Mouse (Mus musculus): Measurements from ENCODE around the gene Hlcs. TPM values are rescaled to one million over a fixed set of nuclear protein-coding genes. Genes with fewer than 3 reads are reported as not detected.

Hlcs gene
- total and polyA plus RNA-seq, 3 experiments, result 2.1 to 15.5 (median 3.1) TPM

- Histone ChIP-seq H3K36me3 (replicated peaks) (no peaks in the 10 kb centered on the region), H3K4me3 (ENCODE audit: low read depth, low read length) (no peak overlapping the region), H3K27me3 (ENCODE audit: insufficient read depth, low read length) (no peaks in the 10 kb centered on the region; the same call in 1 of the 2 replicates), H3K9me3 (replicated peaks) (no peaks in the 10 kb centered on the region), H3K4me1 (ENCODE audit: insufficient read depth, low read depth, low read length) (peaks cover 14% of the 10 kb centered on the region)
- ATAC-seq (ENCODE audit: extremely low read depth, insufficient number of reproducible peaks, low FRiP score, poor library complexity, severe bottlenecking), result no peak
- no peak for DNase-seq (ENCODE audit: low spot score)
- no peak for TF ChIP-seq GATA1 (IDR thresholded peaks at IDR 0.05; ENCODE audit: borderline replicate concordance, low read length)
- no peak for TF ChIP-seq GATA2 (IDR thresholded peaks at IDR 0.05; ENCODE audit: borderline replicate concordance, low read depth, low read length)
- no peak for TF ChIP-seq POLR2AphosphoS5 (IDR thresholded peaks at IDR 0.05; ENCODE audit: insufficient replicate concordance, low read depth, low read length)
- no peak for TF ChIP-seq CTCF (IDR thresholded peaks at IDR 0.05; ENCODE audit: low read depth, low read length)
- TF ChIP-seq TAL1 (conservative IDR thresholded peaks at IDR 0.05; ENCODE audit: low read depth, low read length), result no peak
Measured at GRCm38 (mm10) chr16:94309025-94309424, 4.3 kb downstream of the Hlcs start.

- no peak for TF ChIP-seq GATA2 (IDR thresholded peaks at IDR 0.05; ENCODE audit: borderline replicate concordance, low read depth, low read length)
- no peak for TF ChIP-seq GATA1 (IDR thresholded peaks at IDR 0.05; ENCODE audit: borderline replicate concordance, low read length)
- TF ChIP-seq TAL1 (conservative IDR thresholded peaks at IDR 0.05; ENCODE audit: low read depth, low read length), result no peak
- TF ChIP-seq POLR2AphosphoS5 (IDR thresholded peaks at IDR 0.05; ENCODE audit: insufficient replicate concordance, low read depth, low read length), result no peak
- no peak for TF ChIP-seq CTCF (IDR thresholded peaks at IDR 0.05; ENCODE audit: low read depth, low read length)
- ATAC-seq (ENCODE audit: extremely low read depth, insufficient number of reproducible peaks, low FRiP score, poor library complexity, severe bottlenecking), result no peak
Measured at GRCm38 (mm10) chr16:94307942-94308341, 5.4 kb downstream of the Hlcs start.

GRCm38 (mm10) chr16:94307526-94307925 lies 5.8 kb downstream of the Hlcs start:
- no peaks in the 10 kb centered on the region for H3K36me3 ChIP-seq (replicated peaks)
- no peak overlapping the region for H3K4me3 ChIP-seq (ENCODE audit: low read depth, low read length)
- peaks cover 7% of the 10 kb centered on the region; the same call in 1 of the 2 replicates for H3K4me1 ChIP-seq (ENCODE audit: insufficient read depth, low read depth, low read length)
- ATAC-seq (ENCODE audit: extremely low read depth, insufficient number of reproducible peaks, low FRiP score, poor library complexity, severe bottlenecking) (no peak), DNase-seq (ENCODE audit: low spot score) (no peak)
- no peak for TF ChIP-seq POLR2AphosphoS5 (IDR thresholded peaks at IDR 0.05; ENCODE audit: insufficient replicate concordance, low read depth, low read length)
- TF ChIP-seq GATA1 (IDR thresholded peaks at IDR 0.05; ENCODE audit: borderline replicate concordance, low read length), result no peak
- TF ChIP-seq TAL1 (conservative IDR thresholded peaks at IDR 0.05; ENCODE audit: low read depth, low read length), result no peak
- no peak for TF ChIP-seq GATA2 (IDR thresholded peaks at IDR 0.05; ENCODE audit: borderline replicate concordance, low read depth, low read length)
- no peak for TF ChIP-seq CTCF (IDR thresholded peaks at IDR 0.05; ENCODE audit: low read depth, low read length)
- H3K27me3 ChIP-seq (ENCODE audit: insufficient read depth, low read length), result peaks cover 7% of the 10 kb centered on the region
- no peaks in the 10 kb centered on the region for H3K9me3 ChIP-seq (replicated peaks)

More at GRCm38 (mm10) chr16:94307942-94308341, 5.4 kb downstream of the Hlcs start:
- no peaks in the 10 kb centered on the region for H3K9me3 ChIP-seq (replicated peaks)
- H3K4me3 ChIP-seq (ENCODE audit: low read depth, low read length), result no peak overlapping the region
- DNase-seq (ENCODE audit: low spot score), result no peak
- H3K36me3 ChIP-seq (replicated peaks), result no peaks in the 10 kb centered on the region
- H3K27me3 ChIP-seq (ENCODE audit: insufficient read depth, low read length), result peaks cover 3% of the 10 kb centered on the region
- H3K4me1 ChIP-seq (ENCODE audit: insufficient read depth, low read depth, low read length), result peaks cover 7% of the 10 kb centered on the region; the same call in 1 of the 2 replicates

- ATAC-seq (ENCODE audit: extremely low read depth, insufficient number of reproducible peaks, low FRiP score, poor library complexity, severe bottlenecking), result no peak
- Histone ChIP-seq H3K9me3 (replicated peaks) (no peaks in the 10 kb centered on the region), H3K36me3 (replicated peaks) (no peaks in the 10 kb centered on the region), H3K4me1 (ENCODE audit: insufficient read depth, low read depth, low read length) (peaks cover 5% of the 10 kb centered on the region; the same call in 1 of the 2 replicates), H3K4me3 (ENCODE audit: low read depth, low read length) (no peak overlapping the region), H3K27me3 (ENCODE audit: insufficient read depth, low read length) (peaks cover 13% of the 10 kb centered on the region)
- no peak for DNase-seq (ENCODE audit: low spot score)
- TF ChIP-seq TAL1 (conservative IDR thresholded peaks at IDR 0.05; ENCODE audit: low read depth, low read length), result no peak
- TF ChIP-seq GATA2 (IDR thresholded peaks at IDR 0.05; ENCODE audit: borderline replicate concordance, low read depth, low read length), result no peak
- TF ChIP-seq POLR2AphosphoS5 (IDR thresholded peaks at IDR 0.05; ENCODE audit: insufficient replicate concordance, low read depth, low read length), result no peak
- no peak for TF ChIP-seq GATA1 (IDR thresholded peaks at IDR 0.05; ENCODE audit: borderline replicate concordance, low read length)
- TF ChIP-seq CTCF (IDR thresholded peaks at IDR 0.05; ENCODE audit: low read depth, low read length), result no peak
Measured at GRCm38 (mm10) chr16:94303203-94303535, 10.2 kb downstream of the Hlcs start.

GRCm38 (mm10) chr16:94302274-94303202 lies 10.8 kb downstream of the Hlcs start:
- peaks cover 14% of the 10 kb centered on the region for H3K27me3 ChIP-seq (ENCODE audit: insufficient read depth, low read length)
- TF ChIP-seq GATA1 (IDR thresholded peaks at IDR 0.05; ENCODE audit: borderline replicate concordance, low read length), result no peak
- no peak for TF ChIP-seq GATA2 (IDR thresholded peaks at IDR 0.05; ENCODE audit: borderline replicate concordance, low read depth, low read length)
- no peak for TF ChIP-seq TAL1 (conservative IDR thresholded peaks at IDR 0.05; ENCODE audit: low read depth, low read length)
- no peak for TF ChIP-seq POLR2AphosphoS5 (IDR thresholded peaks at IDR 0.05; ENCODE audit: insufficient replicate concordance, low read depth, low read length)
- TF ChIP-seq CTCF (IDR thresholded peaks at IDR 0.05; ENCODE audit: low read depth, low read length), result no peak
- H3K9me3 ChIP-seq (replicated peaks), result peaks cover 3% of the 10 kb centered on the region
- H3K4me1 ChIP-seq (ENCODE audit: insufficient read depth, low read depth, low read length), result peaks cover 5% of the 10 kb centered on the region; the same call in 1 of the 2 replicates
- ATAC-seq (ENCODE audit: extremely low read depth, insufficient number of reproducible peaks, low FRiP score, poor library complexity, severe bottlenecking) (no peak), DNase-seq (ENCODE audit: low spot score) (no peak)
- H3K4me3 ChIP-seq (ENCODE audit: low read depth, low read length), result no peak overlapping the region
- no peaks in the 10 kb centered on the region for H3K36me3 ChIP-seq (replicated peaks)

GRCm38 (mm10) chr16:94301696-94302095 lies 11.7 kb downstream of the Hlcs start:
- ATAC-seq (ENCODE audit: extremely low read depth, insufficient number of reproducible peaks, low FRiP score, poor library complexity, severe bottlenecking) (no peak), DNase-seq (ENCODE audit: low spot score) (no peak)
- peaks cover 5% of the 10 kb centered on the region; the same call in 1 of the 2 replicates for H3K4me1 ChIP-seq (ENCODE audit: insufficient read depth, low read depth, low read length)
- no peak overlapping the region for H3K4me3 ChIP-seq (ENCODE audit: low read depth, low read length)
- H3K27me3 ChIP-seq (ENCODE audit: insufficient read depth, low read length), result peaks cover 18% of the 10 kb centered on the region
- peaks cover 3% of the 10 kb centered on the region for H3K9me3 ChIP-seq (replicated peaks)
- no peaks in the 10 kb centered on the region for H3K36me3 ChIP-seq (replicated peaks)
- no peak for TF ChIP-seq GATA2 (IDR thresholded peaks at IDR 0.05; ENCODE audit: borderline replicate concordance, low read depth, low read length)
- no peak for TF ChIP-seq POLR2AphosphoS5 (IDR thresholded peaks at IDR 0.05; ENCODE audit: insufficient replicate concordance, low read depth, low read length)
- no peak for TF ChIP-seq GATA1 (IDR thresholded peaks at IDR 0.05; ENCODE audit: borderline replicate concordance, low read length)
- TF ChIP-seq CTCF (IDR thresholded peaks at IDR 0.05; ENCODE audit: low read depth, low read length), result no peak
- no peak for TF ChIP-seq TAL1 (conservative IDR thresholded peaks at IDR 0.05; ENCODE audit: low read depth, low read length)

All from G1E (cell line).